Mouse (Mus musculus) embryo, embryonic 10.5 days (tissue): Measurements from ENCODE around the gene Metrnl.
"Not testable (repeated sequence)": the region's sequence is repeated elsewhere in the genome, so short reads cannot be mapped to it uniquely, and the experiment has no call there.

ENCODE experiments used
- DNase-seq: peaks from one replicate; pipeline ENCODE4 v3.0.0-alpha.2; 2015; ENCODE audit warnings: low spot score

Gene Metrnl

GRCm38 (mm10) chr11:121701244-121701643 lies at the start of gene Metrnl:
Gene Metrnl (plus strand): TSS chr11:121701544.
- DNase-seq: no peak

GRCm38 (mm10) chr11:121651556-121651955 lies 49.8 kb upstream of the Metrnl start:
- DNase-seq: no peak

GRCm38 (mm10) chr11:121651983-121652382 lies 49.4 kb upstream of the Metrnl start:
- DNase-seq: no peak

GRCm38 (mm10) chr11:121652547-121653305 lies 48.6 kb upstream of the Metrnl start:
- DNase-seq: peak; percentile 78

- DNase-seq: no peak
Measured at GRCm38 (mm10) chr11:121653631-121654030, 47.7 kb upstream of the Metrnl start.

GRCm38 (mm10) chr11:121654406-121654945 lies 46.9 kb upstream of the Metrnl start:
- no peak for DNase-seq

- no peak for DNase-seq
Measured at GRCm38 (mm10) chr11:121655166-121655806, 46.1 kb upstream of the Metrnl start.

- no peak for DNase-seq
Measured at GRCm38 (mm10) chr11:121655807-121656511, 45.4 kb upstream of the Metrnl start.

- no peak for DNase-seq
Measured at GRCm38 (mm10) chr11:121658151-121658550, 43.2 kb upstream of the Metrnl start.

- not testable (repeated sequence) for DNase-seq
Measured at GRCm38 (mm10) chr11:121660604-121661003, 40.7 kb upstream of the Metrnl start.

- DNase-seq: no peak
Measured at GRCm38 (mm10) chr11:121661116-121661515, 40.2 kb upstream of the Metrnl start.

GRCm38 (mm10) chr11:121667541-121667940 lies 33.8 kb upstream of the Metrnl start:
- DNase-seq: no peak

GRCm38 (mm10) chr11:121668776-121669175 lies 32.6 kb upstream of the Metrnl start:
- DNase-seq: no peak

- DNase-seq: no peak
Measured at GRCm38 (mm10) chr11:121670926-121671325, 30.4 kb upstream of the Metrnl start.

- no peak for DNase-seq
Measured at GRCm38 (mm10) chr11:121672312-121672989, 28.9 kb upstream of the Metrnl start.

GRCm38 (mm10) chr11:121672990-121673572 lies 28.3 kb upstream of the Metrnl start, which contains the start of gene B3gntl1:
Gene B3gntl1 (minus strand): TSS chr11:121673153.
- DNase-seq: peak; percentile 99

- peak; percentile 45 for DNase-seq
Measured at GRCm38 (mm10) chr11:121673629-121674028, 27.7 kb upstream of the Metrnl start.

- no peak for DNase-seq
Measured at GRCm38 (mm10) chr11:121676836-121677235, 24.5 kb upstream of the Metrnl start.

- DNase-seq: no peak
Measured at GRCm38 (mm10) chr11:121679581-121679980, 21.8 kb upstream of the Metrnl start.

- peak; percentile 36 for DNase-seq
Measured at GRCm38 (mm10) chr11:121680750-121681149, 20.6 kb upstream of the Metrnl start.

GRCm38 (mm10) chr11:121683243-121683642 lies 18.1 kb upstream of the Metrnl start:
- DNase-seq: no peak
